Mouse (Mus musculus) mouse trophoblast stem cell (cell line): ENCODE measurements around the gene Snrnp48.

Source experiments
- in situ Hi-C, 2 experiments: fragments of 300-500 bp; cut with MseI, MboI; formaldehyde crosslinking; loops; 2 replicates in 1 of 2; 3 replicates in 1 of 2; pipeline ENCODE4 v1.15.1; 2025

Gene Snrnp48

GRCm38 (mm10) chr13:38204702-38205482 is at the start of gene Snrnp48:
Gene Snrnp48 (plus strand): TSS chr13:38204938.
- in situ Hi-C loops, result no loop called here

DNA sequence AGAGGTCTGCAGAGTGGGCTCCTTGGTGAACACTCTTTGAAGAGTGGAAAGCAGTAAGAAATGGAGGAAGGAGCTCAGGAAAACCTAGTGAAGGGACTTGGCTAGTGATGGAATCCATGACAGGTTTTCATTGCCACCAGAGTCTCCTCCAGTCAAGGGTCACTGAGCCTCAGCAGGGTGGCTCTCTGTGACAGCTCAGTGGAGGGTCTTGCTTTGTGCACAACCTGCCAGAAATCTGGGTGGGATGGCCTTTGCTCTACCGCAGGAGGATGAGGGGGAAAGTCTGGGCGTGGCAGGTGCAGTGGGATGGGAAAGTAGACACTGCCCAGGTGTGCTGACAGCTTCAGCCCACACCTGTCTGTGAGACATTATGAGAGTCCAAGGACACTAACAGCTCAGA is 49.2 kb upstream of the Snrnp48 start:
- in situ Hi-C loops, result no loop called here

GRCm38 (mm10) chr13:38157635-38158034 is 47.1 kb upstream of the Snrnp48 start:
- in situ Hi-C loops, result no loop called here

DNA sequence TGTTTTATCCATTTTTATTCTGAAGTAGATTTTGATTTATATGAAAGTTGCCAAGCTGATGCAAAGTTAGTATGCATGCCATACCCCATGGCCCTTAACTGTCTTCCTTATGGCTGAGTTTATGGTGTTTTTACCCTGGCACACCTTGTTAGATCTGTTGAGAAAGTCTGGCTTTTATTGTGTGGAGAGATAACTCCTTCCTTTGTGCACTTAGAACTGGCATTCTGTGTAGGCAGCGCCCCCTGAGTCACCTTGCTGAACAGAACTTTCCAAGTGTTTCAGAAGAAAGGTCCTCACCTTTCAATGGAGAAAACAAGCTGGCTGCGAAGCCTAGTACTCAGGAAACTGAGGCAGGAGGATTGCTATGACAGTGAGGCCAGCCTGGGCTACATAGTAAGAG is 42.7 kb upstream of the Snrnp48 start:
- in situ Hi-C loops, result no loop called here

GRCm38 (mm10) chr13:38162668-38163067 is 42.1 kb upstream of the Snrnp48 start:
- in situ Hi-C loops, result no loop called here

GRCm38 (mm10) chr13:38164932-38165331 is 39.8 kb upstream of the Snrnp48 start:
- in situ Hi-C loops, result no loop called here

- in situ Hi-C loops, result no loop called here
These were observed 37.7 kb upstream of the Snrnp48 start for GRCm38 (mm10) chr13:38167056-38167455.

- in situ Hi-C loops, result no loop called here
These were observed 34.0 kb upstream of the Snrnp48 start for GRCm38 (mm10) chr13:38170707-38171144.

- in situ Hi-C loops, result loop anchor here in 1 of 2 experiments (25.0 kb wide), 1 partner anchor 131 kb away; no protein-coding TSS in a partner anchor
These were observed 11.3 kb upstream of the Snrnp48 start for GRCm38 (mm10) chr13:38193406-38193805.

DNA sequence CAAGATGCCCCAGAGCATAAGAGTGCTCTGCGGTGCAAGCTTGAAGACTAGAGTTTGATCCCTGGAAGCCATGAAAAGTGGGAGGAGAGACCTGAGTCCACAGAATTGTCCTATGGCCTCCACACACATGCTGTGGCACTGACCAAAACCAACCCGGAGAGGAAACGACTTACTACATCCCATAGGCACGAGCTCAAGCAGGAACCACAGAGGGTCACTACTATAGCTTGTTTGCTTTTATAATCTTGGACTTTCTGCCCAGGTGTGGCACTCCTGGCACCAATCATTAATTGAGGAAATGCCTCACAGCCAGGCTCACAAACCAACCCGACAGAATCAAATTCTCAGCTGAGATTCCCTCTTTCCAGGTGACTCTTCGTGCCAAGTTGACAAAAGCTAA is 3.3 kb upstream of the Snrnp48 start:
- in situ Hi-C loops, result no loop called here

DNA sequence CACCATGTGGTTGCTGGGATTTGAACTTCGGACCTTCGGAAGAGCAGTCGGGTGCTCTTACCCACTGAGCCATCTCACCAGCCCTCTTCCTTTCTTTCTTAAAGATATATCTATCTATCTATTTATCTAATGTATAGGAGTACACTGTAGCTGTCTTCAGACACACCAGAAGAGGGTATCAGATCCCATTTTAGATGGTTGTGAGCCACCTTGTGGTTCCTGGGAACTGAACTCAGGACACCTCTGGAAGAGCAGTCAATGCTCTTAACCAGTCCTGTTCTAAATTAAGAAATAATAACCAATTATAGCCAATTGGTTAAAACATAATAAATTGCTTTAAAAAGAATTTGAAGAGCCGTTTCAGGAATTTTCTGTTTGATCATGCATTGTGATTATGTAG is 567 bp upstream of the Snrnp48 start:
- in situ Hi-C loops, result no loop called here

- in situ Hi-C loops, result no loop called here
These were observed 6.4 kb downstream of the Snrnp48 start for GRCm38 (mm10) chr13:38211122-38211521.

- in situ Hi-C loops, result no loop called here
These were observed 13.9 kb downstream of the Snrnp48 start for GRCm38 (mm10) chr13:38218686-38219085.

DNA sequence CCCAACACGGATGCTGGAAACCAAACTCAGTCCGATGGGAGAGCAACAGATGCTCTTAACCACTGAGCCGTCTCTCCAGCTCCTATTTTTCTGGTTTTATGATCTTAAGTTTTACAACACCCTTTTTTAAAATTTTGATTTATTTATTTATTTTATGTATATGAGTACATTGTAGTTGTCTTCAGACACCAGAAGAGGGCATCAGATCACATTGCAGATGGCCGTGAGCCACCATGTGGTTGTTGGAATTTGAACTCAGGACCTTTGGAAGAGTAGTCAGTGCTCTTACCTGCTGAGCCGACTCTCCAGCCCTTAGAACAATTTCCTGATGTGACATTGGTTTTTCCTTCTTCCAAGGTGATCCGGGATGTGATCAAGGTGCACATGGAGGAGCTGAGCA is 15.6 kb downstream of the Snrnp48 start:
- in situ Hi-C loops, result no loop called here

DNA sequence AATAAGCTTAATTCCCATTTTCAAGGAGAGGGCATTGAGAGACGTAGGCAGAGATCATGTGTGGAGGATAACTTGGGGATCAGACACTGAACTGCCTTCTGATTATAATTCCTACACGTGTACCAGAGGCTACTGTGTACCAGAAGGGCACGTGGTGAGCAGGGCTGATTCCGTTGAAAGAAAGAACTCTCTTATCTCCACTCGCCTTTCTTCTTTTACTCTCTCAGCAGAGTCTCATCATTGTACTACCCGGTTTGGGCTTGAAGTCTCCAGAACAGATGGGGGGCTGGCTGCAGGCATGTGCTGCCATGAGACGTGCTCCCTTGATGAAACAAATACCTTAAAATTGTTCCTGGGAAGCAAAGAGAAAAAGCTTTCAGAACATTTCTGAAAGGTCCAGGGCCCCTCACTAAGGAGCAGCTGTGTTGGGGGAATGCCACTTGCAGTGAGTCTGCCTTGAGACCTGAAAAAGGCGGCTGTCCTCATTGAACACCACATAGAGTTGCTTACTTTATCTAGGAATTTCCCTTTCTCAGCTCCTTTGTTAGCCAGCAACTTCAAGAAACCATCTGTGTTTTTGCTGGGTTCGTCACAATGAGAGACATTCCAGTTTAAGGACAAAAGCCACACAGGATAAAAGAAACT is 25.6 kb downstream of the Snrnp48 start:
- in situ Hi-C loops, result no loop called here

DNA sequence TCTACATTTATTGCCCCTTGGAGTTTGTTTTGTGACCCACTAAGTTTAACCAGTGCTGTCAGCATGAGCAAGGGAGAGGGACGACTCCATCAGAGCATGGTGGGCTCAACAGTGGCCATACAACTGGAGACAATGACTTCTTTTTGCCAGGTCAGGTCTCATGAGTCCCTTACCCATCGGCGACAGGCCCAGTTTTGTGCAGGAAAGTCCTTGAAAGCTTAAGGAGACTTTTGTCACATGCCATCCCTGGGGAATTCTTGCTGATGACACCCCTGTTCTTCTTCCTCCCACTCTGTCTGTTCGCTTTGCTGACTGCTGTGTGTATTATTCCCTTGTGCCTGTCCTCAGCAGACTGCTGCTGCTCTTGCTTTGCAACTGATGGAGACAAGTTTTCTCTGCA is 27.7 kb downstream of the Snrnp48 start:
- in situ Hi-C loops, result no loop called here

DNA sequence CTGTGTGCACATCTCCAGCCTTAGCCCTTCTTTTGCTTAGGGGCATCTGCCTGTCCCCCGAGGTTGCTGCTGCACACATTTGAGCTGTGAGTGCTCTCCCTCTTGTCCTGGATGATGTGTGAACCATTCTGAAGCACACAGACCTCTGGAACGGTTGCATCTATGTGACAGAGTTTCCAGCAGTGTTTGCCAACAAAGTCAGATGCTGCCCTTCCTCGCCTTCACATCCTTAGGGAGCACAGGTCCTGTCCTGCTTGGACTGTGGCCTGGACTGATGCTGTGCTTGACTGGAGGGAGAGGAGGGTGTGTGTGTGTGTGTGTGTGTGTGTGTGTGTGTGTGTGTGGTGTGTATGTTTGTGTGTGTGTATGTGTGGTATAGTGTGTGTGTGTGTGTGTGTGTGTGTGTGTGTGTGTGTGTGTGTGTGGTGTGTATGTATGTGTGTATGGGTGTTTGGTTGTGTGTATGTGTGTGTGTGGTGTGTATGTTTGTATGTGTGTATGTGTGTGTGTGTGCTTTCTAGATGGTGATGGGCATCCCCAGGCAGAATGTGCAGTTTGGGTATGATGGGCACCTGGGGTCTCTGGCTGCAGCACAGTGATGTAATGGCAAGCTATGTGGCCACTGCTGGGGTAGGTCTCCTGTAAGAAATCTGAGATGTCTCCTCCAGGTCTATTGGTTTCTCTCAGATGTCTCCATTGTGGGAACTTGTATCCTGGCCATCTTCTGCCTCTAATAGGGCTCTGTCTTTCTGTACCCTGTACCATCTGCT is 28.3 kb downstream of the Snrnp48 start:
- in situ Hi-C loops, result no loop called here

DNA sequence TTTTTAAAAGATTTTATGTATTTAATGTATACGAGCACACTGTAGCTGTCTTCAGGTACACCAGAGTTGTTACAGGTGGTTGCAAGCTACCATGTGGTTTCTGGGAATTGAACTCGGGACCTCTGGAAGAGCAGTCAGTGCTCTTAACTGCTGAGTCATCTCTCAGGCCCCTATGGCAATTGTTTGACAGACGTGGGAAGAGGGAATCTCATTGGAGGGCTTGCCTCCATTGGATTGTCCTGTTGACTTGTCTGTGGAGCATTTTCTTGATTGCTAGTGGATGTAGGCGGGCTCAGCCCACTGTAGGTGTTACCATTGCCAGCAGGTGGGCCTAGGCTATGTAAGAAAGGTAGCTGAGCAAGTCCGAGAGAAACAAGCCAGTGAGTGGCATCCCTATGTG is 29.9 kb downstream of the Snrnp48 start:
- in situ Hi-C loops, result no loop called here

GRCm38 (mm10) chr13:38235370-38235769 is 30.6 kb downstream of the Snrnp48 start:
- in situ Hi-C loops, result no loop called here

DNA sequence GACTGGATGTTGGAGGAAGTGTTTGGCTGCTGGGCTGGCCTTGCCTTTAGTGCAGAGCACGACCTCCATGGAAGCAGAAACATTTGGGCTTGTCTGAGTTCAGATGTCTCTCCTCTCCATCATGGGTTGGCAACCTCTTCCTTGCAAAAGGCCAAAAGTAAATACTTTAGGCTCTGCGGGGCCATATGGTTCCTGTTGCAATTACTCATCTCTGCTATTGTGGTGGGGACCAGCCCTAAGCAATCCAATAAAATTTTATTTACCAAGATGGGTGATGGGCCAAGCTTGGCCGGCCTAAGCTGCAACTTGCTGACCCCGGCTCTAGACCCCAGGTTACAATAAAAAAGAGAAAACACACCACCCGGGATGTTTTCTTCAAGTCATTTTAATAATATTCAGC is 43.4 kb downstream of the Snrnp48 start:
- in situ Hi-C loops, result no loop called here

GRCm38 (mm10) chr13:38251226-38251625 is 46.5 kb downstream of the Snrnp48 start:
- in situ Hi-C loops, result no loop called here

GRCm38 (mm10) chr13:38253696-38254095 is 49.0 kb downstream of the Snrnp48 start:
- in situ Hi-C loops, result no loop called here
